Comparison of ENCODE assay signal across 17 mouse cellular contexts in the genomic region with DNA sequence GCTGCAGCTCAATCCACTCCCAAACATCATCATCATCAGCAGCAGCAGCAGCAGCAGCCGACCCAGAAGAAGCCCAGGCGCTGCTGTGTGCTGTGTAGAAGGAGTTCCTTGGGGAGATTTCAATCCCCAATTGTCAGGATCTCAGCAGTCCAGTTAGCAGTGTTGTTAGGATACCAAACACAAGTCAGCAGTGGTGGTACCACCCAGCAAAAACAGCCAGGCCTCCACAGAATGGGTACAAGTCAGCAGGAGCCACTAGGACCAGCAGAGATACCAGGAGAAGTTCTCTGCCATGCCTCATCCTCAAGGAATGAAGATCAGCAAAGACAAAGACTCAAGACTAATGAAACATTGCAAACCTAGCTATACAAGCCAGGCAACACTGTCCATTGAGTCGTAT. TPM values are rescaled to one million over a fixed set of nuclear protein-coding genes. Genes with fewer than 3 reads are reported as not detected.
"Had no signal": no experiment of that assay in that cellular context is flagged by ENCODE, and none has a peak within 500 bp of the region (broad histone marks: within the 10 kb centered on the region; RNA-seq: fewer than 3 reads in every experiment).

No protein-coding gene starts in this region.

- H3K36me3 ChIP-seq: neural tube, embryonic 13.5 days; neural tube, embryonic 15.5 days; stomach, embryonic 15.5 days had no signal

- H3K27ac ChIP-seq: neural tube, embryonic 13.5 days; neural tube, embryonic 15.5 days; stomach, embryonic 15.5 days; stomach, postnatal 0 days had no signal

- H3K9me3 ChIP-seq: neural tube, embryonic 13.5 days; neural tube, embryonic 15.5 days; stomach, embryonic 15.5 days had no signal

- H3K4me3 ChIP-seq: neural tube, embryonic 13.5 days; neural tube, embryonic 15.5 days; stomach, embryonic 15.5 days had no signal

- H3K27me3 ChIP-seq: neural tube, embryonic 13.5 days; neural tube, embryonic 15.5 days; stomach, embryonic 15.5 days had no signal

- H3K4me1 ChIP-seq: neural tube, embryonic 13.5 days; neural tube, embryonic 15.5 days; stomach, embryonic 15.5 days had no signal

- DNase-seq: retina, postnatal 1 day; right cerebral cortex, adult 18-20 months; right cerebral cortex, postnatal 14 days; right cerebral cortex, postnatal 25 days; right cerebral cortex, postnatal 4 days; spleen, adult 18-20 months; thymus, adult 18-20 months; thymus, adult 2 months; thymus, postnatal 14 days; thymus, postnatal 25 days; thymus, postnatal 36 days; thymus, postnatal 4 days had no signal

- H3K4me2 ChIP-seq: neural tube, embryonic 13.5 days; neural tube, embryonic 15.5 days; stomach, embryonic 15.5 days had no signal

- H3K9ac ChIP-seq: neural tube, embryonic 13.5 days; neural tube, embryonic 15.5 days; stomach, embryonic 15.5 days had no signal

RNA-seq across cellular contexts. Expression of a gene that starts 16.7 kb away (rescaled TPM):
- polyA plus RNA-seq: small intestine, adult 2 months had no signal
